Mouse (Mus musculus) R1 (cell line): ENCODE data around the gene Zfp266.

ENCODE experiments used
- DNase-seq: peaks from one replicate; pipeline ENCODE4 v3.0.0-alpha.2; 2018; ENCODE audit warnings: low read depth, low spot score

The Zfp266 gene

DNA sequence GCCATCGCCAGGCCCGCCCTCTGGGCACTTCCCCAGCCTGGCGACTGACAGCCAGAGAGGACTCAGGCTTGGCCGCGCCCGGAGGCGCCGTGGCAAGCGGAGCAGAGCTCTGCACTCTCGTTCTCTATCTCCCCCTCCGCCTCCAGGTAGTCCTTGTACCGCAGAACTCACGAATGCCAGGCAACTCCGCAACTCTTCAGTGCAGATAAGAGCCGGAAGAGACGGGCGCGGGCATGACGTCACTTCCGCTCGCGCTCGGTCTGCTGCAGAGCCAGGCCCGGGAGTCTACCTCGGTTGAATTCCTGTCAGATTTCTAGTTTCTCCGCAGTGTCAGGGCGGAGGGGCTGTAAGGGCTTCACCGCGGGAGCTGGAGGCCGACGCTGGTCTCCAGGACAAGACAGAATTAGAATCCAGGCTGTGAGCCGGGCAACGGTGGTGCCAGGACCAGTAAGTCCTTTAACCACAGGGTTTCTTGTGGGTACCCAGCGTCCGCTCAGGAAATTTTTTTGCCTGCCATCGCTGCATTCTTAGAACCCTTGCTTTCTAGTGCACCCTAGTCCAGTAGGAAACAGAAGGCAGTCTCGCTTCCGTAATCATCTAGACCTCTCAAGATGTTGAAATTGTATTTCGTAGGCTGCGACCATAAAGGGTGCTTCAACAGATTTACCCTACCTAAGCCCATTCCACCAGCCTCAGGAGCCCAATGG, 28.5 kb downstream of the Zfp266 start, which contains the start of gene Zfp426:
Zfp426 (minus strand) TSS at position 220 of the 707 bp plus-strand sequence.
- peak; percentile 91 for DNase-seq

GRCm38 (mm10) chr9:20491858-20492526, 29.2 kb downstream of the Zfp266 start:
- no peak for DNase-seq

- no peak for DNase-seq
Observed at GRCm38 (mm10) chr9:20489536-20489935, 31.7 kb downstream of the Zfp266 start.

DNA sequence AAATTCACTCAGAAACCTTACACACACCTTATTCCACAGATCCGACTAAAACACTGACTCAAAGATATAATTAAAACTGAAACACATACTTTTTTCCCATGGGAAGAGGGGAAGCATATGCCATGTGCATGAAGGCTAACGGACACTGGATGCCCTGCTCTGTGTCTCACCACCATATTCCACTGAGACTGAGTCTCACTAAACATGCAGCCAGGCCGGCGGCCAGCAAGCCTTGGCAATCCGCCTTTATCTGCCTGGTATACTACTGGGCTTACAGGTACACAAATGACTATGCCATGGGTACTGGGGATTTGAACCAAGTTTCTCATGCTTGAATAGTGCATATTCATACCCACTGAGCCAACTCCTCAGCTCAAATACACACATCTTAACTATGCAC, 41.8 kb downstream of the Zfp266 start:
- no peak for DNase-seq

GRCm38 (mm10) chr9:20476632-20477031, 44.6 kb downstream of the Zfp266 start:
- no peak for DNase-seq

GRCm38 (mm10) chr9:20466761-20467442, 54.3 kb downstream of the Zfp266 start:
- DNase-seq = peak; percentile 73

- peak; percentile 91 for DNase-seq
Observed at GRCm38 (mm10) chr9:20459377-20460317, 61.6 kb downstream of the Zfp266 start, which contains the start of gene Zfp26. Gene Zfp26 (minus strand): TSS chr9:20460162.

GRCm38 (mm10) chr9:20453647-20454046, 67.6 kb downstream of the Zfp266 start:
- peak; percentile 73 for DNase-seq

GRCm38 (mm10) chr9:20451493-20451892, 69.7 kb downstream of the Zfp266 start:
- no peak for DNase-seq
